Mouse (Mus musculus) spleen, embryonic (tissue): ENCODE data around the gene Nlrc5.

Source experiments
- CTCF ChIA-PET: fragments of 350-600 bp; sonication (Branson Sonifier 250); formaldehyde crosslinking; loops from one replicate; lab custom pipeline; 2022; lab: Charles Lee

Gene Nlrc5

DNA sequence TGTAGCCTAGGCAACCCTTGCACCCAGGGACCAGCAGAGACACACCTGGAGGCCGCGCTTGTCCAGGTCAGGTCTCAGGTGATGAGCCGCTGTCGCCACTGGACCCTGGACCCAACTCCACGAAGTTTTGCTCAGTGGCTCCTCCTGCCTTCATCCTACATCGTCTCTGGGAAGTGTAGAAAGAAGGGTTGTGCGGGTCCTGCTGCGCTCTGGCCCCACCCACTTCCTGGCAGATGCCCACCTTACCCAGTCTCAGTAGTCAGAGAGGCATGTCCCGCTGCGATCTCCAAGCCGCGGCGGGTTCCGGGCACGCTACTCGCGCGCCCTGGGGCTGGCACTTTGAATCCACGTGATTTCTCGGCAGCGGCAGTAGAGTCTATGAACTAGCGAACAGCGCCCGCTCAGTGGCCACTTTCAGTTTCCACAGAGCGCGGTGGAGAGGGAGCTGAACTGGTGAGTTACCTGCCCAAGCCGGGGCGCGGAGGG is at the start of gene Nlrc5:
Gene Nlrc5, plus strand, starts transcription at position 376 of the 486 bp plus-strand sequence.
- CTCF ChIA-PET = interaction anchor here (0.7 kb wide), 1 partner anchor 48 kb away, joined by 3 read pairs; no protein-coding TSS in a partner anchor

DNA sequence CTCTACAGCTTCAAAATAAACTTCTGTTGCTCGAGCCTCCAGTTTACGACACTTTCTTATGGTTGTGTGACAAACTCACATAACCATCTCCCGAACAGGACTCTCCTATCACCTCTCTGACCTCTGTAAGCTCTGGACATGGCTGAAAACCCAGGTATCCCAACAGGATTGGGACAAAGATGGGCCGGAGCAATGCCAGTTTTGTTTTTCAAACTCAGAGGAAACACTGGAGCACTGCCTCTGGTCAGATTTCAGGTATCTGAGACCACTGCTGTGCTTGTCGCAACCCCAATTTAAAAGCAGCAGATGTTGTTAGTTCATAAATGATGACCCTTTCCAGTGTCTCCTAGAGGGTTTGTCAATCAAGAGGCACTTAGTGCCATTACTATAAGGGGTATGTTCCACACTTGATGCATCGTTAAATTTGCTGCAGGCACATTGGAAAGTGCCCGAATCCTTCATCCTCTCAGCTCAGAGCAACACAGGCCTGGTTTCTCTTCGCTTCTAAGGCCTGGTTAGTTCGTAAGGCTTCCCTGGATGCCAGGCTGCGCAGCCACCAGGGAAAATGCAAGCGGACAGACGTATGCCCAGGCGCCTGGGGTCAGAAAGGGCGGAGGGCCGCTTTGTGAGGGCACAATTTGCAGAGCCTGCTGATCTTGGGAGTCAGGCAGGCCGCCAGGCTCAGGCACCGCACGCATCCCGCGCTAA is 48.5 kb upstream of the Nlrc5 start:
- CTCF ChIA-PET = interaction anchor here (0.7 to 0.8 kb wide), 2 partner anchors 11 to 14 kb away, joined by 3 read pairs; no protein-coding TSS in a partner anchor

DNA sequence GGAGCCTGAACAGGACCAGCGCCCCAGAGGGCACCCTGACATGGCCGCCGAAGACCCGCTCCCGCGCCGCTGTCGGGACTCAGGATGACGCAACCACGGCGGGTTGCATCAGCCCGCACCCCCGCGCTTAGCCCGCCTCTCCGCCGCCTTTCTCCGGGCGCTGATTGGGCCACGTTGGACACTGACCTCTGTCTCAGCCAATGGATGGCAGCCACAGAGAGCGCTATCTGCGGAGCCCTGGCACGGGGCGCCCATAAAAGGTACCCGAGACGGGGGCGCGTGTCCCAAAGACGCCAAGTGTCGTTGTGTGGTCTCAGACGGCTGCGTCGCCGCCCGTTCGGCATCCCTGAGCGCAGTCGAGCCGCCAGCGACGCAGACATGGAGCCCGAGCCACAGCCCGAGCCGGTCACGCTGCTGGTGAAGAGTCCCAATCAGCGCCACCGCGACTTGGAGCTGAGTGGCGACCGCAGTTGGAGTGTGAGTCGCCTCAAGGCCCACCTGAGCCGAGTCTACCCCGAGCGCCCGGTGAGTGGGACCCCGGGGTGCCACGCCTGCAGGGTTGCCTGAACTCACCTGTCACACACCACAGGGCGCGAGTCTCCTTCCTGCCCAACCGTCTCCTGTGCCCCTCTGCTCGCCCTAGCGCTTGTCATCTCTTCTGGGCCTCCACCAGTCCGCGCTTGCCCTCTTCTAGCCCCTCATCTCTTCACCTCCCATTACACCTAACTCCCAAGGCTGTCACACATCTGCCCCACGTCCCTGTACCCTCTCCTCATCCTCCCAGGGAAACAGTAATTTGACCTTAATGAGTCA is 47.7 kb upstream of the Nlrc5 start, which contains the start of gene Herpud1:
Gene Herpud1, plus strand, starts transcription at position 225 of the 813 bp plus-strand sequence.
- CTCF ChIA-PET = no interaction called here

DNA sequence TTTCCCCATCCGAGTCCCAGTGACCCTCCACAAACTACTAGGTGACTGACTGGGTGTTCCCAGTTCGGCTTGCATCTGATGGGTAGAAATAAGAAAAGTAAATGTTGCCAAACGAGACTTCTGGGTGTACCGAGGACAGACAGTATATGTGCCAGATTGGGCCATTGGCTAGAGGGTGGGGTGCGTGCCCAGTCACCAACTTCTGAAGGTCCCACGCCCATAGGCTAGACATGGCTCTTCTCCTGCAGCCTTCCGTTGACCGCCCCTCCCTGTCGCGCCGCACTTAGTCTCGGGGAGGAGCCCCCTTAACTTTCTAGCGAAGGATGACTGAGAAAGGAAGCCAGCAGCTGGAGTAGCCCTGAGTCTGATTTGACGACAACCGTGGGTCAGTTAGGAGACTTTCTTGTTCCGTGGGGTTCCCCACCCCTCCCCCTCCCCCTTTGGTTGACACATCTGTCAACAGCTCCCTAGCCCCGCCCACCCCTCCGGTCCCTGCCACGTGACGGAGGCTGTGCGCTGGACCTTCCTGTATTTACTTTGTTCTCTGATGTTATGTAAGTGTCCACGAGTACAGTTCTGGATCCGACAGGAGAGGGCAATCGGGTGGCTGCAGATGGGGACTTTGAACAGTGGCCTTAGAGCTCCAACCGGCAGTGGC is 47.0 kb upstream of the Nlrc5 start:
- CTCF ChIA-PET = interaction anchor here (0.6 kb wide), 1 partner anchor 19 kb away, joined by 4 read pairs; no protein-coding TSS in a partner anchor

DNA sequence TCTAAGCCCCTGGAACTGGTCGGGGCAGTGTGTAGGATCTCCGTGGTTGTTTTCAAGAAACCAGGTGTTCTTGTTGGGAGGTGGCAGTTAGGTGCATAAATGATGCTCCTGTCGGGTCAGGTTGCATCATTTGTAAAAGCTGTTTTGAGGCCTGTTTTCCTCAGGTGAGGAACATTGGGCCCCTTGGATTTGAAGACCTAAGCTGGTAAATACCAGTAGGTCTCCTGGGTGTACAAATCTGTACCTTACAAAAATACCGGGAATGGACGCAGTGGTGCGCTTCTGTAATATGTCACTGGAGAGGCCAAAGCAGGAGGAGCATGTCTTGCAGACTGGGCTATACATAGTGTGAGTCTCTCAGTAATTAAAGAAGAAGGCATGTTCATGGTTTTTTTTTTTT is 46.4 kb upstream of the Nlrc5 start:
- CTCF ChIA-PET = interaction anchor here (0.6 kb wide), 1 partner anchor 19 kb away, joined by 4 read pairs; no protein-coding TSS in a partner anchor

DNA sequence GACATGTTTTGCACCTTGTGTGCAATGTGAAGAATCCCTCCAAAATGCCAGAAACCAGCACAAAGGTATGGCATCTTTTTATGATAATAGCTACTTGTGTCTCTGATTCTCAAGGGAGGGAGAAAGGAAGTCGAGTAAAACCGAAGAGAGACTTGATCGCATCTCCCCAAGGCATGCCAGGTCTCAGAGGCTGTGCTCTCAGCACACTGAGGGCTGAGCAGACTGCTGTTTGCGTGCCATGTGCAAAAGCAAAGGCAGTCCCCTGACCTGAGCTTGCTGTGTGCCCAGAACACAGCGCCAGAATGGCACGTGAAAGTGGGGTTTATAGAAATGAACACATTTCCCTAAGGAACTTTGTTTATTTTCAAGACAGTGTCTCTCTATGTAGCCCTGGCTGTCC is 44.6 kb upstream of the Nlrc5 start:
- CTCF ChIA-PET = interaction anchor here (1.2 kb wide), 1 partner anchor 9 kb away, joined by 3 read pairs; no protein-coding TSS in a partner anchor

DNA sequence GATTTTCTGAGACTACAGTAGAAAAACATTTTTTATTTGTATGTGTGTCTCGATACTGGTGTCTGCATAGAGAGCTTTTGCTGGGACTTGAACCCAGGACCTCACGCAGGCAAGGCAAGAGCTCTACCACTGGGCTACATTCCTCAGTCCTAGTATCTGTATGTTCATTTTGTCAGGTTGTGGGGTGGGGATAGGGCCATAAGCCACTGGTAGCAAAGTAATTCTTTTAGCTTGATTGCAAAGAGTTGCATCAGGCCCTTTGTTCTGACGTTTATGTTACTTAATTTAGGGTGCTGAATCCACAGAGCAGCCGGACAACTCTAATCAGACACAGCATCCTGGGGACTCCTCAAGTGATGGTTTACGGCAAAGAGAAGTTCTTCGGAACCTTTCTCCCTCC is 43.7 kb upstream of the Nlrc5 start:
- CTCF ChIA-PET = interaction anchor here (0.7 kb wide), 1 partner anchor 18 kb away, joined by 3 read pairs; no protein-coding TSS in a partner anchor

DNA sequence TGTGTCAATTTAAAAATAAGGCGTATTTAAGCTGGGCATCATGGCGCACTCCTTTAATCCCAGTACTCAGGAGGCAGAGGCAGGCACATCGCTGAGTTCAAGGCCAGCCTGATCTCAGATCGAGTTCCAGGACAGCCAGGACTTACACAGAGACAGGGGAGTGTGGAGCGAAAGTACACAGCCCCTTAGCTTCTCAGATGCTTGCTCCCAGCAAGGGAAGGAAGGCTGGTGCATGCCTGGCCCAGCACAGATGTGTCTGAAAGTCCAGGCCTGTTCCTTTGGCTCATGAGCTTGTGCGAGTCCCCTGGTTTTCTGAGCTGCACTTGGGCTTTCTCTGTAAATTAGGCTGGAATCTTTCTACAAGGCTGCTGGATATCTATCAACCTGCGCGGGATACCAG is 43.2 kb upstream of the Nlrc5 start:
- CTCF ChIA-PET = interaction anchor here (0.7 kb wide), 1 partner anchor 19 kb away, joined by 3 read pairs; no protein-coding TSS in a partner anchor

DNA sequence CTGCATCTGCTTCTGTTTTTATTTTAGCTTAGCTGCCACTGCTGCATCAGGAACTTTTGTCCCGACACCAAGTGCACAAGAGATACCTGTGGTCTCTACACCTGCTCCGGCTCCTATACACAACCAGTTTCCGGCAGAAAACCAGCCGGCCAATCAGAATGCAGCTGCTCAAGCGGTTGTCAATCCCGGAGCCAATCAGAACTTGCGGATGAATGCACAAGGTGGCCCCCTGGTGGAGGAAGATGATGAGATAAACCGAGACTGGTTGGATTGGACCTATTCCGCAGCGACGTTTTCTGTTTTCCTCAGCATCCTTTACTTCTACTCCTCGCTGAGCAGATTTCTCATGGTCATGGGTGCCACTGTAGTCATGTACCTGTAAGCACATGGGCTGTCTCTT is 42.0 kb upstream of the Nlrc5 start:
- CTCF ChIA-PET = interaction anchor here (0.6 to 1.2 kb wide), 2 partner anchors 25 to 49 kb away, joined by 3 to 6 read pairs; no protein-coding TSS in a partner anchor

DNA sequence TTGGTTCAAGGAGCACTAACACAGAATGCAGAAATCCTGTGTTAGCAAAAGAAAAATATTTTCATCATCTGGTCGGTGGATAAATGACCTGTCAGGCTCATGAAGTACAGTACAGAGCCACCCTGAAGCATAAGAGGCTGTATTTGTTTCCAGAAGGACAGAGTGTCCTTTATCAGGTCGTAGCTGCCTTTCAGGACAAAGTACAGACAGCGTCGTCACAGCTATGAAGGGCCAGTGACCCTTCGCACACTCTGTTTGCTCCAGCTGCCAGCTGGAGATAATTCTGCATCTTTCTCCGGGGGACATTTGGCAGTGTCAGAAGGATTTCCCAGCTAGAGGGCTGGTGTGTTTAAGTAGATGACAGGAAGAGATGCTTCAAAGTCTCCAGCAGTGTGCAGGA is 41.5 kb upstream of the Nlrc5 start:
- CTCF ChIA-PET = interaction anchor here (1.2 kb wide), 1 partner anchor 50 kb away, joined by 6 read pairs; no protein-coding TSS in a partner anchor

DNA sequence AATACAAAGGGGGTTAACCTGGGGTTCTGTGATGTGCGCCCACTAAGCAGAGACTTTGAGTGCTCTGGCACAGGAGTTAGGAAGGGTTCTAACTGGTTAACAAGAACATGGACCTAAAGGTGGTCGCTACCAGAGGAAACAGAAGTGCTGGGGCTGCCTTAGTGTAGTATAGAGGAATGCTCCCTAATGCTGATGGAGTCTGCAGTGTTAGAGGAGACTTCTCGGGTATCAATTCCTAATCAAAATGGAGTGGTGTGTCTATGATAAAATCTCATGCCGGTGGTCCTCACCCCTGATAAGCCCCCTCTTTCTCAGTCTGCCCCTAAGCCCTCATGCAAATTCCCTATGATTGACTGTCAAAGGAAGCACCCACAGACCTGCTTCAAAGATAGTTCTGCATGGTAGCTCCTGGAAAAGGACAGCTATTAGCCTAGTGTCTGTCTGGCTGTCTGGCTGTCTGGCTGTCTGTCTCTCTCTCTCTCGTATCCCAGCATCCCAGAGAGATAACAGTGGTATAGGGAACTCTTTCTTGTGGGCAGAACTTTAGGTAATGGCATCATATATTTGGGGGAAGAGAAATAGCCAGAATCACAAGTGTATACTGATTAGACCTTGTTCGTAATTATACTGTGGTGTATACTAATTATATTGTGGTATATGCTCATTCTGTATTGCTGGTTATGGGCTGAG is 38.2 kb upstream of the Nlrc5 start:
- CTCF ChIA-PET = interaction anchor here (0.9 kb wide), 1 partner anchor 11 kb away, joined by 3 read pairs; no protein-coding TSS in a partner anchor

DNA sequence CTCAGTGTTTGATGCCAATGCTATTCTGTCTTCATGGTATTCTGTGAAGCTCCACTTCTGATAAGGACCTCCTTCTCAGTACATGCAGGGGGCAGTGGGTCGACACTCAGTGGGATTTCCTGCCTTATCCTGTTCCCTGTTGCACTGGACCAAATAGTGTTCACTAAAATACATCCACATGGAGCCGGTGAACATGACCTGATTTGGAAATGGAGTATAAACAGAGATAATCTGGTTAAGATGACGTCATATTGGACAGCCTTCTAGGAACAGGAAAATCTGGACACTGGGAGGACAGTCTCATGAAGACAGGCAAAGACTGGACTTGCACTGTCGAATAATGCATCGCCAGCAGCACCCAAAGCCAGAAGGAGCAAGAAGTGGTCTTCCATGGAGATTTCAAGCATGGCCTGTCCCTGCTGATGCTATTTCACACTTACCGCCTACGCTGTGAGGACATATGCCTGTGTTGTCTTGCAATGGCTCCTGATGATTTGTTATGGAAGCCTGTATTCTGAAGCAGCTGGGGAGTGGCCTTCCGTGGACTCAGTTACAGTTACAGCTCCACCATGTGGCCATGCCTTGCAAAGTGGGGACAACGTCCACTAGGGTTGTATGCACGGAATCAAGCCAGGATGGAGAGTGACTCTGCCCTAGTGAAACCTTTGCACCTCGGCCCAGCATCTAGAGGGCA is 37.0 kb upstream of the Nlrc5 start:
- CTCF ChIA-PET = interaction anchor here (0.7 to 0.9 kb wide), 2 partner anchors 12 to 356 kb away, joined by 3 read pairs; no protein-coding TSS in a partner anchor

DNA sequence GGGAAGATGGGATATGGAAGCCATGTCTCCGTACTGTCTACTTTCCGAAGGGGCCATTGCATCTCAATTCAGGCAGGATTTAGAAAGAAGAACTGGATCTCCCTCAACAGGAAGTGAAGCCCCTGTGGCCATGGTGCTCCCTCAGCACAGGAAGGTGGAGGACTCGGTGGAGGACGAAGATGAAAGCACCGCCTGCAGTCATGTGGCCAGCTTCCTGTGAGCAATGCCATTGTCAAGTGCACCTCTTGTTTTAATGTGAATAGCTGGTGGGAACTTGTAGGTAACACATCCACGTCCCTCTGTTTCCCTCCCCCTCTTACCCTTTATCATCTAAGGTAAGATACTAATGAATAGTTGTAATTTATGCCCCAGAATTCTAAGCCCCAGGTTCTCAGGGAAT is 35.6 kb upstream of the Nlrc5 start:
- CTCF ChIA-PET = interaction anchor here (0.7 to 0.9 kb wide), 4 partner anchors 9 to 52 kb away, joined by 3 to 4 read pairs (median 3); no protein-coding TSS in a partner anchor

DNA sequence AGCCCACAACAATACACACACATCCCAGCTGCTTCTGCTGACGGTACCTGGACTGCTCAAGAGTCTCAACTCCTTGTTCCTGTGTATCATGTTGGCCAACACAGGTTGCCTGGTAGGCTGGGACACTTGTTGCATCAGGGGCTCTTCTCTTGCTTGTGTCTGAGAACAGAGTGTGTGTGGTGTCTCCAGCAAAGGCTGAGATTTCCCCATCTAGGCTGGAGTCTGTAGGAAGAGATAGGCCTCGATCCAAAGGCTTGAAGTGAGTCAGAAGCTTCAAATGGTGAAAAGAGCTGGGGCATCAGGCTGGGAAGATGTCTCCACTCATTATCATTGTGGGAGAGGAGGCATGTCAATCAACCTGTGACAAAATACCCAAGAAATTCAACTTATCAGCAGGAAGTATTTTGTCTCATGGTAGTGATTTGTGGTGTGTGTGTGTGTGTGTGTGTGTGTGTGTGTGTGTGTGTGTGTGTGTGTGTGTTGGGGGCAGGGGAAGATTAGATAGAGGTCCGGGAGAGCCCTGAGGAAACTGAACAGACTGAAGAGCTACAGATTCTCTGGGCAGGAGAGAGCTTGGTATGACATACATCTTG is 34.7 kb upstream of the Nlrc5 start:
- CTCF ChIA-PET = interaction anchor here (1.2 kb wide), 1 partner anchor 71 kb away, joined by 5 read pairs; no protein-coding TSS in a partner anchor

DNA sequence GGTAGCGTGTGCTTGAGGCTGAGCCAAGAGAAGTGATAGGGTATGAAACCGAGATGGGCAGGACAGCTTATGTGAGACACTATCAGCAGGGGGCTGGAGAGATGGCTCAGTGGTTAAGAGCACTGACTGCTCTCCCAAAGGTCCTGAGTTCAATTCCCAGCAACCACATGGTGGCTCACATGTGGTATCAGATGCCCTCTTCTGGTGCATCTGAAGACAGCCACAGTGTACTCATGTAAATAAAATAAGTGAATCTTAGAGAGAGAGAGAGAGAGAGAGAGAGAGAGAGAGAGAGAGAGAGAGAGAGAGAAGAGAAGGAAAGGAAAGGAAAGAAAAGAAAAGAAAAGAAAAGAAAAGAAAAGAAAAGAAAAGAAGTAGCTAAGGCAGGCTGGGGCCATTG is 34.2 kb upstream of the Nlrc5 start:
- CTCF ChIA-PET = interaction anchor here (0.7 to 1.2 kb wide), 5 partner anchors 20 to 210 kb away, joined by 3 to 8 read pairs (median 5); no protein-coding TSS in a partner anchor

DNA sequence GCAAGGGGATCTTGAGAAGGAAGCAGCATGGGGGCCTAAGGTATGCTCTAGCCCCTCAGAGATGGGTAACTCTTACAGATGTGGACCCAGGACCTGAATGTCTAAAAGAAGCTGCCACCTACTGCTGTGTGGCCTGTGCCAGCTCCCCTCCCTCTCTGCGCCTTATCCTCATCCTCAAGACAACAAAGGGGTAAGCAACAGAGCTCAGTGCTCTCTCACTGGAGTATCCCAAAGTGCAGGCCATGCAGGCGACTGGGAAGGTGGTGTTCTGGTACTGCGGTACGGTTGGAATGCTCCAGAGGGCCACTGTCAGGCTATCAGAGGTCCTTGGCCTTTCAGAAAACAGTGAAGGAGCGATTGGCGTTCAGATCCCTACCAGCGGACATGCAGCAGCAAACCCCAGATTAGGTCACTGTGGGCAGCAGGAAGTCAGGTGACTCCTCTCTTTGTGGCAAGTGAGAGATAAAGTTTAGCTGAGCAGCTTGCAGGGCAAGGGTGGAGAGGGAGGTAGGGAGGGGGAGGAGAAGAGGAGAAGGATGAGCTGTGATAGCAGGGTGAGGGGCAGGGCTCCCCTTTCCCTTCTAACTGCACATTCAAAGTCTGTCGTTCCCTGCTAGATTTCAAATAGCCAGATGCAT is 25.6 kb upstream of the Nlrc5 start:
- CTCF ChIA-PET = no interaction called here

DNA sequence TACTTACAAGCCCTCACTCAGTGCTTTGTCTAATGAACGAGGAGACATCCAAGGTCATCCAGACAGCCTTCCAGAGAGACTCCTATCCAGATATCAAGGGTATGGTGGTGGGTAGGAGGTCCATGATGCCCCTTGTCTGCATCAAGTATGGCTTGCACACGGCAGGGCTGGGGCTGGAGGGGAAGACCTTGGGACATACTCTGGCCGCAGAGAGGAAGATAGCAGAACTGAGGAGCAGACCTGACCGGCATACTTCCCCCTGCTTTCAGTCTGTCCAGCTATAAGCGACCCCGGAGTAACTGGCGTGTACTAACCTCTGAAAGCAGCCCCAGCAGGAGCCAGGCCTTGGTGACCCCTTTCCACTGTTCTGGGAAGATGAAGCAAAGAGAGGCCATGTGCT is 24.6 kb upstream of the Nlrc5 start:
- CTCF ChIA-PET = no interaction called here

DNA sequence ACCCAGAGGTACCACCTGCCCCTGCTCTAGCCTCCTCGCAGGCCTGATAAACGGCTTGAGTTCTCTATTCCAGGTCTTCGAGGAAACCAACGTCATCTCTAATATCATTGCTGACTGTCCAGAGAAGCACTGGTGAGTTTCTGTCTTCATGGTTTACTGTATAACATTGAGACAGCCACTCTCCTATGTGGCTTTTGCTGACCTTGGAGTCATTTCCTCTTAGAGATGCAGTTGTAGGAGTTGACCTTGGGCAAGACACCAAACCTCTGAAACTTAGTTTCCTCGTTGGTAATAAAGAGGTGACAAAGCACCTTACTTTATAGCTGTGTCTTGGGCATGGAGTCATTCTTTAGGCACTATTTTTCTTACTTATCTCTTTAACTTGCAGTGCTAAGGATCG is 21.6 kb upstream of the Nlrc5 start:
- CTCF ChIA-PET = no interaction called here

DNA sequence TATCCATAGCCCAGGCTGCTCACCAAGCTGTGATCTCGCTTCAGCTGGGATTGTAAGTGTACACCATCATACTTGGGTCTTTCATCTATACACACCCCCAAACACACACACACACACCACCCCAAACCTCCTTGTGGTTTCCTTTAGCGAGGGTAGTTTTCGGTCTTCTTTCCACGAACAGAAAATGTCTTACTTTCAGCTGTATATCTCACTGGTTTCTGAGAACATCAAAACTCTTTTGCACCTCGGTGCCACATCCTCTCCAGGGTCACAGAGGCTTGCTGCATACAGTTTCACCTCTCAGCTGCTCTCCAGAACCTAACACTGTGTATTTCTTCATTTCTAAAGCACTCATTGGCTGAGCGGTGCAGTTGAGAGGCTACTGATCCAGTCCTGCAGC is 20.6 kb upstream of the Nlrc5 start:
- CTCF ChIA-PET = interaction anchor here (0.6 kb wide), 1 partner anchor 23 kb away, joined by 9 read pairs; no protein-coding TSS in a partner anchor
